Mouse (Mus musculus): ENCODE results near the gene Sptbn1.

DNA sequence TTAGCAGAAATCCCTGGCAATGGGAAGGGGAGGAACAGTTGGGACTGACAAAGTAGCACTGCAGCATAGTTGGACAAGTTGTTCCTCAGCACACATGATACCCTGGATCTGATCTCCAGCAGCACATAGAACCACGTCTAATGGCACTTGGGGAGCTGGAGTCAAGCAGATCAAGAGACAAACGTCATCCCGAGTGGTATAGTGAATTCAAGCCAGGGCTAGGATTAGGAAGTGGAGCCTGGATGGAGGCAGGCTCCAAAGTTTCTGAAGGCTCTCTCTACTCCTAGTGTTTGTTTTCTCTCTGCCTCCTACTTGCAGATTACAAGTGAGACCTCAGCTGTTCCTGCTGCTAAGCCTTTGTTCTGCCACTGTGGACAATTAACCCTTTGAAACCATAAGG lies 27.1 kb downstream of the Sptbn1 start:
- TF ChIP-seq CTCF (IDR thresholded peaks at IDR 0.05; ENCODE audit: low read depth, low read length), result no peak
- no peak for TF ChIP-seq TAL1 (conservative IDR thresholded peaks at IDR 0.05; ENCODE audit: low read depth, low read length)
- no peak for TF ChIP-seq GATA1 (IDR thresholded peaks at IDR 0.05; ENCODE audit: borderline replicate concordance, low read length)
- no peak for TF ChIP-seq POLR2AphosphoS5 (IDR thresholded peaks at IDR 0.05; ENCODE audit: insufficient replicate concordance, low read depth, low read length)

Data from G1E (cell line).